Mouse (Mus musculus) heart, embryonic 12.5 days (tissue): ENCODE data around the gene Stub1. TPM values are rescaled to one million over a fixed set of nuclear protein-coding genes. Genes with fewer than 3 reads are reported as not detected.
A peak's percentile ranks its signal among the peaks of the same experiment; 100 is the strongest.
"Not testable (repeated sequence)": the region's sequence is repeated elsewhere in the genome, so short reads cannot be mapped to it uniquely, and the experiment has no call there.

Experiments
- ATAC-seq: fragments of 200-750 bp; cut with Nextera tagmentation; 2 replicates; pipeline ENCODE4 v1.8.0; 2017; ENCODE audit warnings: moderate TSS enrichment, moderate library complexity; ENCODE audit not compliant: insufficient number of reproducible peaks, low FRiP score
- H3K27ac ChIP-seq: fragments of 300-500 bp; sonication (generic); 2 replicates; pipeline ENCODE4 v1.5.1; 2016; ENCODE audit warnings: mild to moderate bottlenecking, moderate library complexity; ENCODE audit not compliant: poor library complexity, severe bottlenecking
- H3K27me3 ChIP-seq: fragments of 300-500 bp; sonication (generic); replicated peaks from 2 replicates; pipeline ENCODE4 v1.6.1; 2016; ENCODE audit warnings: mild to moderate bottlenecking, moderate library complexity
- H3K36me3 ChIP-seq: fragments of 300-500 bp; sonication (generic); 2 replicates; pipeline ENCODE4 v1.6.1; 2016; ENCODE audit warnings: mild to moderate bottlenecking, moderate library complexity
- H3K4me1 ChIP-seq: fragments of 300-500 bp; sonication (generic); replicated peaks from 2 replicates; pipeline ENCODE4 v1.6.1; 2016; ENCODE audit warnings: mild to moderate bottlenecking
- H3K4me2 ChIP-seq: fragments of 300-500 bp; sonication (generic); 2 replicates; pipeline ENCODE4 v1.6.1; 2016; ENCODE audit warnings: mild to moderate bottlenecking, moderate library complexity
- H3K4me3 ChIP-seq: fragments of 300-500 bp; sonication (generic); 2 replicates; pipeline ENCODE4 v1.5.1; 2016; ENCODE audit warnings: mild to moderate bottlenecking
- H3K9ac ChIP-seq: fragments of 300-500 bp; sonication (generic); 2 replicates; pipeline ENCODE4 v1.6.1; 2016; ENCODE audit warnings: mild to moderate bottlenecking, moderate library complexity
- H3K9me3 ChIP-seq: fragments of 300-500 bp; sonication (generic); replicated peaks from 2 replicates; pipeline ENCODE4 v1.6.1; 2016; ENCODE audit warnings: mild to moderate bottlenecking, moderate library complexity
- WGBS: fragments of 180-500 bp; shearing (Covaris S2); methylation state at CpG from one replicate; pipeline ENCODE4 v1.1.7; 2016; 5-methylcytosine and 5-hydroxymethylcytosine counted together
- polyA plus RNA-seq: library from polyadenylated mRNA; unstranded; fragments of >200 nt; fragmentation: Nextera tagmentation; extraction: Ambion mirVana; gene quantifications from 2 replicates; pipeline ENCODE4 v1.2.1, GENCODE M21; 2016

Gene Stub1
- polyA plus RNA-seq, 1 experiment from 2014 or later = 272 TPM

DNA sequence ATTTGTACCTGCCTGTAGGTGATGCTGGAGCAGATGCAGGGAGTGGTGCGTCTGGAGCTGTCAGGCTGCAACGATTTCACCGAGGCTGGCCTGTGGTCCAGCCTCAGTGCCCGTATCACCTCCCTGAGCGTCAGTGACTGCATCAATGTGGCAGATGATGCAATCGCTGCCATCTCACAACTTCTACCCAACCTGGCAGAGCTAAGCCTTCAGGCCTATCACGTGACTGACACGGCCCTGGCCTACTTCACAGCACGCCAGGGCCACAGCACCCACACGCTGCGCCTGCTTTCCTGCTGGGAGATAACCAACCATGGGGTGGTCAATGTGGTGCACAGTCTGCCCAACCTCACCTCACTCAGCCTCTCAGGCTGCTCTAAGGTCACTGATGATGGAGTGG is 15.5 kb downstream of the Stub1 start:
- ATAC-seq = no peak
- Histone ChIP-seq H3K4me3 (no peak overlapping the region), H3K9me3 (no peaks in the 10 kb centered on the region), H3K27ac (no peak overlapping the region), H3K4me2 (no peak overlapping the region), H3K4me1 (peaks cover 9% of the 10 kb centered on the region), H3K36me3 (no peaks in the 10 kb centered on the region), H3K27me3 (peaks cover 95% of the 10 kb centered on the region), H3K9ac (no peak overlapping the region)
- 74% methylated on average over 11 of the region's 11 CpGs for WGBS

DNA sequence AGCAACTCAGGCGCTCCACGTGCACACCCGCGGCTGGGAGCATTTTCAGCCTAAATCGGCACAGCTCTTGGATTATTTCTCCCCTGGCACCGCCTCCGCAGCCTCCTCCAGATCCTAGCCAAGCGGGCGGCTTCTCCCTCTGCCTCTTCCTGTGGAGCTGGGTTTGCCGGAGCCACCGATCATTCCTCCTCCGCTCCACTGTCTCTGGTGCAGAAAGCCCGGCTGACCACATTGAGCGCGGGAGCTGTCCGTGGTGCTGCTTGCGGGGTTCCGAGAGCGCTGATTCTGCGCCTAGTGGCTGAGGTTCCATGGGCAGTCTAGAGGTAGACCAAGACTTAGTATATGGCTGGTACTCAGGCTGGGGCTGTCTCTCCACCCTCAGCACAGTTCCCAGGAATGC is 19.7 kb downstream of the Stub1 start:
- H3K4me3 ChIP-seq = no peak overlapping the region
- WGBS = under 1% methylated on average over 20 of the region's 20 CpGs

GRCm38 (mm10) chr17:25810890-25811289 is 22.3 kb downstream of the Stub1 start:
- H3K27me3 ChIP-seq = peaks cover 83% of the 10 kb centered on the region
- H3K4me3 ChIP-seq = no peak overlapping the region
- peaks cover 12% of the 10 kb centered on the region for H3K4me1 ChIP-seq
- no peaks in the 10 kb centered on the region for H3K9me3 ChIP-seq
- H3K4me2 ChIP-seq = no peak overlapping the region
- no peak overlapping the region for H3K9ac ChIP-seq
- no peak for ATAC-seq
- no peak overlapping the region for H3K27ac ChIP-seq
- 71% methylated on average over 4 of the region's 4 CpGs for WGBS
- no peaks in the 10 kb centered on the region for H3K36me3 ChIP-seq

More for the DNA sequence above, 19.7 kb downstream of the Stub1 start:
- H3K4me2 ChIP-seq = no peak overlapping the region
- peaks cover 97% of the 10 kb centered on the region for H3K27me3 ChIP-seq
- no peak overlapping the region for H3K9ac ChIP-seq
- H3K36me3 ChIP-seq = no peaks in the 10 kb centered on the region
- no peaks in the 10 kb centered on the region for H3K9me3 ChIP-seq
- no peak overlapping the region for H3K27ac ChIP-seq
- no peak for ATAC-seq
- peaks cover 12% of the 10 kb centered on the region for H3K4me1 ChIP-seq

DNA sequence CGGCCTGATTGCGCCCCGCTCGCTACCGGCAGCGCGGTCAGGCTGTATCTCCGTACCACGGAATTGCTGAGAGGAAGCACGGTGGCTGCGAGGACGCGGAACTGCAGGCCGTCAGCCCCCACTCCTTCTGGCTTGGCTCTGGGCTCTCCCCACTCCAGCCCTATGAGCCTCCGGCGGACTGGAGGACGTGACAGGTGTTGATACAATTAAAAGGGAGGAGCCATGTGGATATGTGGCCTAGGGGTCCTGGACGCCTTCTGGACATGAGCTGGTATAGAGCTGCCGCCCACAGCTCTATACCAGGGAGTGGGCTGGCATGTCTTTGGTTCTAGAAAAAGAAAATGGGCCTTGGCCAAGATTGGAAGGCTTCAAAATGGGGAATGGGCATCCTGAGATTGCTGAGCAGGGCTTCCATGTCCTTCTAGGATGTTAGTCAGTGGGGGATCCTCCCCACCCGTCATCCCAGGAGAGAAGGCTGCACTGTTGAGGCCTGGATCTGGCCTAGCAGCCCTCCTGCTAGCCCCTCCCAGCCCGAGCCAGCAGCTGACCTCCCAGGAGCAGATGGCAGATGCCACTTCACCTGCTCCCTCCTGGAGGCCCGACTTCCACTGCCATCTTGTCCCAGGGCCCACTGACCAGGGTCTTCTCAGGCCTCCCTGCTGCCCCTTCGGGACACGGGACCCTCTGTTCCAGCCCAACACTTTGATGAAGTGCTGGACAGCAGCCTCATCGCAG is 23.4 kb downstream of the Stub1 start:
- peak; percentile 46; the same call in 1 of the 2 replicates for ATAC-seq
- Histone ChIP-seq H3K9ac (peak overlapping the region; percentile 74), H3K27me3 (peaks cover 73% of the 10 kb centered on the region), H3K4me1 (peaks cover 12% of the 10 kb centered on the region), H3K9me3 (no peaks in the 10 kb centered on the region), H3K27ac (no peak overlapping the region), H3K4me2 (peak overlapping the region; percentile 96), H3K4me3 (peak overlapping the region; percentile 69), H3K36me3 (no peaks in the 10 kb centered on the region)
- 11% methylated on average over 25 of the region's 25 CpGs for WGBS

DNA sequence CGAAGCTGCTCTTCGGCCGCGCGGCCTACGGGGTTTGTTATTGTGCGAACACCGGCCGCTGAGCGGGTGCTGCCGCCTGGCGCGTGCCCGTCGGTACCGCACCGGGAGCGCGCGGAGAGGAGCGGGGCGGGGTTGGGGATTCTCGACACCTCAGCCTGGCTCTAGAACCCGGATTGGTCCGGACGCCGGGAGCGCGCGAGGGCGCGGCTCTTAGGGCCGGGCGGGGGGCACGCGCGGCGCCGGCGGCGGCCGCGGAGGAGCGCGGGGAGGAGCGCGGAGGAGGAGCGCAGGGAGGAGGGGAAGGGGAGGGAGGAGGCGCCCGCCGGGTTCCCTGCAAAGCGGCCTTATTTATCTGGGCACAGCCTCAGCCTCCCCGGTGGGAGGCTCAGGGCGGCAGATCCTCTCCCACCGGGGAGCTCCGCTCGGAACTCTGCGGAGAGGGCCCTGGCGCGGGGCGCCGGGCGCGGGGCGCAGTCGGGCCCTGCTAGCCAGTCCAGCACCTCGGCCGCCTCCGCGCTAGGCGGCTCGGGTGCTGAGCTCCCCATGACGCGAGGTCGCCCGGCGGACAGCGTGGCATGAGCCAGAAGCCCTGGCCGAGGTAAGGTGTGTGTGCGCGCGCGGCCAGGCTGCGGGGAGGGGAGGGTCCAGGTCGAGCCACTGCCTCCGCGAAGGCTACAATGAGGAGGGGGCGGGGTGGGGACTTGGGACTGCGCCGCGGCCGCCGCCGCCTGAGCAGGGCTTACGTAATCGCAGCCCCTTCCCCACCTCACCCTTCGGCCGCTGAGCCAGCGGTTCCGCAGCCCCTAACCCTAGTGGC is 24.2 kb downstream of the Stub1 start, which contains the start of gene Fbxl16:
Gene Fbxl16, plus strand, starts transcription at position 297 of the 817 bp plus-strand sequence.
- H3K4me3 ChIP-seq = peak within 1 kb of the TSS; percentile 69
- under 1% methylated on average over 84 of the region's 100 CpGs for WGBS
- H3K27ac ChIP-seq = no peak within 1 kb of the TSS
- no peaks in the 10 kb centered on the region for H3K36me3 ChIP-seq
- H3K9me3 ChIP-seq = no peaks in the 10 kb centered on the region
- ATAC-seq = peak; percentile 63
- H3K4me1 ChIP-seq = peaks cover 12% of the 10 kb centered on the region
- peaks cover 70% of the 10 kb centered on the region for H3K27me3 ChIP-seq
- H3K9ac ChIP-seq = peak within 1 kb of the TSS; percentile 74
- peak within 1 kb of the TSS; percentile 96 for H3K4me2 ChIP-seq

DNA sequence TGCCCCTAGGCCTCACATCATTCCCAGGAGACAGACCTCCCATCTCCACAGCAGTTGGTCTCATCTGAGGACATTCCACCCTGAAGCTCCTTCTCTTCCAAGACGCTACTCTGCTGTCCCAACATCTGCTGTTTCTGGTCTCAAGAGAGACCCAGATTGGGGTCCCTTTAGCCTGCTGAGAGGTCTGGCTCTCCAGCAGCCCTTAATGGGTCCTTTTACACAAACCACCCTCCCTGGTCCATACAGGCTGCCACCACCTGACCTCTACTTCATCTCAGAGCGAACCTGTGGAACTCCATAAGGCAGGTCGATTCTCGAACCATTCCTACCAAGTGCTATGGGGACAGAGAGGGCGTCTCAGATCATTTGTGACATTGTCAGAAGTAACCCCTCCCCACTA is 25.2 kb downstream of the Stub1 start:
- Histone ChIP-seq H3K27ac (no peak overlapping the region), H3K4me3 (peak overlapping the region; percentile 69), H3K9me3 (no peaks in the 10 kb centered on the region), H3K4me2 (peak overlapping the region; percentile 96), H3K36me3 (no peaks in the 10 kb centered on the region), H3K9ac (peak overlapping the region; percentile 74; the same call in 1 of the 2 replicates), H3K4me1 (peaks cover 14% of the 10 kb centered on the region), H3K27me3 (peaks cover 63% of the 10 kb centered on the region)
- 36% methylated on average over 5 of the region's 5 CpGs for WGBS
- no peak for ATAC-seq

DNA sequence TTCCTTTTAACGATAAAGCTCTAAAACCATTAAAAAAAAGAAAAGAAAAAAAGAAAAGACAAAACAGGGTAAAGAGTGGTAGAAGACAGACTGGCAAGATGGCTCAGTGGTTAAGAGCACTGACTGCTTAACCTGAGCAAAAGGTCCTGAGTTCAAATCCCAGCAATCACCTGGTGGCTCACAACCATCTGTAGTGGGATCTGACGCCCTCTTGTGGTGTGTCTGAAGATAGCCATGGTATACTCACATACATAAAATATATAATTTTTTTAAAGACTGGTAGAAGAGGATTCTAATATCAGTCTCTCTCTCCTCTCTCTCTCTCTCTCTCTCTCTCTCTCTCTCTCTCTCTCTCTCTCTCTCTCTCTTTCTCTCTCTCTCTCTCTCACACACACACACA is 25.8 kb downstream of the Stub1 start:
- H3K9ac ChIP-seq, H3K4me3 ChIP-seq, ATAC-seq, H3K9me3 ChIP-seq, H3K4me2 ChIP-seq, H3K36me3 ChIP-seq, H3K27ac ChIP-seq: not testable (repeated sequence)
- WGBS = 46% methylated on average over 2 of the region's 2 CpGs
- H3K4me1 ChIP-seq = peaks cover 19% of the 10 kb centered on the region
- peaks cover 57% of the 10 kb centered on the region for H3K27me3 ChIP-seq

- WGBS = 78% methylated on average over 4 of the region's 4 CpGs
- Histone ChIP-seq H3K4me2 (no peak overlapping the region), H3K9me3 (no peaks in the 10 kb centered on the region), H3K4me3 (no peak overlapping the region), H3K36me3 (no peaks in the 10 kb centered on the region), H3K27me3 (peaks cover 53% of the 10 kb centered on the region), H3K4me1 (peaks cover 23% of the 10 kb centered on the region), H3K27ac (no peak overlapping the region), H3K9ac (no peak overlapping the region)
- ATAC-seq = no peak
These were observed 26.7 kb downstream of the Stub1 start for GRCm38 (mm10) chr17:25806507-25806906.

DNA sequence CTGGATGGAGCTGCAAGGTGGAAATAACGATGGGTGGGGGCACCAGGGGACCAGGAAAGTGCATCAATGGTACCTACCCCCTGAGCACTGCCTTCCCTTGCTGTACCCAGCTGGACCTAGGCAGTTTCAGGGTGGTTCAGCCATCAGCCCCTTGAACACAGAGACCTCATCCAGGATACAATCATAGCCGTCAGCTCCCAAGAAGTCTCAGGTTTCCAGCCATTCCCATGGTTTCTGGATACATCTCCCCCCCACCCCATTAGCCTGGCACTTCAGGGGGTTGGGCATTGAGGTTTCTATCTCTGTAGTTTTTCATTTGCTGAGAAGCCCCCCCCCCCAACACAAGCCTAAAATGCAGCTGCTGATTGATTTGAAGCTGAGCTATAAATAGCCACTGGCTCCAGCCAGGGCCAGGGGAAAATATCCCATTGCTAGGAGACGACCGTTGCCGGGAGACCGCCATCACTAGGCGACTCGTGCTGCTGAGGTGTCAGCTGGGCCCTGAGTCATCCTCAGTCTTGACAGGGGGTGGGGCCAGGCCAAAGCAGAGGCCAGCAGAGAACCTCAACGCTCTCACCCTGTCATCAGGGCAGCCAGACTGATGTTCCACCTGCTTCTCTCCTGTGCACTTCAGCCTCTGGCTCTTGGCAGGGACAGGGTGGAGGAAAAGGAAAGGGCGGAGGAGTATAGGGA is 30.2 kb downstream of the Stub1 start:
- ATAC-seq = peak; percentile 83
- 10% methylated on average over 10 of the region's 10 CpGs for WGBS
- Histone ChIP-seq H3K4me3 (no peak overlapping the region), H3K36me3 (no peaks in the 10 kb centered on the region), H3K4me2 (peak overlapping the region; percentile 48), H3K27me3 (peaks cover 20% of the 10 kb centered on the region), H3K27ac (0 out of 2 replicates have a peak overlapping the region, but pooled peaks have one; percentile 20), H3K4me1 (peaks cover 15% of the 10 kb centered on the region), H3K9ac (0 out of 2 replicates have a peak overlapping the region, but pooled peaks have one; percentile 43), H3K9me3 (no peaks in the 10 kb centered on the region)

GRCm38 (mm10) chr17:25801029-25801428 is 32.2 kb downstream of the Stub1 start:
- Histone ChIP-seq H3K27ac (no peak overlapping the region), H3K4me2 (no peak overlapping the region), H3K4me1 (peaks cover 24% of the 10 kb centered on the region), H3K4me3 (no peak overlapping the region), H3K9ac (no peak overlapping the region), H3K27me3 (peaks cover 14% of the 10 kb centered on the region), H3K9me3 (no peaks in the 10 kb centered on the region), H3K36me3 (no peaks in the 10 kb centered on the region)
- 9% methylated on average over 6 of the region's 6 CpGs for WGBS
- no peak for ATAC-seq

DNA sequence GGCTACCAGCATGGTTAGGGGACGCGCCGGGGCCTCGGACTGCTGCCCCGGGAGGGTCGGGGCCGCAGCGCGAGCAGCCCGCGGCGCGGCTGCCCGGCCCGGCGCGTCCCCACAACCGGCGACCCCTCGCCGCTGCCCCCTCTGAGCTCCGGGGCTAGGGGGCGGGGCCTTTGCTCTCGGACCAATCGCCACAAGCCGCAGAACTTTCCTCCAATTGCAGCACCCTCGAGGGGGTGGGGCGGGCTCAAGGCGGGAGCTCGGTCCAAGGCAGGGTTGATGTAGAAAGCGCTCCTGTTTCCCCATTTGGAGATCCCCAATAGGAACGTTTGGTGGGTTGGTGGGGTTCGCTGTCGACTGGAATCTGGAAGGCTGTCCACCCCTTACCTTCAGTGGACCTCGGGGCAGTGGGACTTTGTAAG is 36.2 kb downstream of the Stub1 start, which contains the start of gene Metrn:
Gene Metrn, minus strand, starts transcription at position 186 of the 419 bp plus-strand sequence.
- no peak within 1 kb of the TSS for H3K27ac ChIP-seq
- H3K36me3 ChIP-seq = no peaks in the 10 kb centered on the region
- peak; percentile 82 for ATAC-seq
- peaks cover 4% of the 10 kb centered on the region; the same call in 1 of the 2 replicates for H3K27me3 ChIP-seq
- no peaks in the 10 kb centered on the region for H3K9me3 ChIP-seq
- H3K4me3 ChIP-seq = peak within 1 kb of the TSS; percentile 79
- WGBS = under 1% methylated on average over 35 of the region's 35 CpGs
- H3K9ac ChIP-seq = peak within 1 kb of the TSS; percentile 78
- H3K4me2 ChIP-seq = peak within 1 kb of the TSS; percentile 98
- peaks cover 41% of the 10 kb centered on the region for H3K4me1 ChIP-seq
